Mouse (Mus musculus) heart, postnatal 0 days (tissue): ENCODE measurements around the gene Ric8b.

ENCODE experiments used
- CTCF ChIP-seq: IDR thresholded peaks from 2 replicates; pipeline ENCODE4 v1.5.1; 2016; ENCODE audit warnings: antibody characterized with exemption, control low read depth, low read depth
- EP300 ChIP-seq: IDR thresholded peaks from 2 replicates; pipeline ENCODE4 v1.6.1; 2016; ENCODE audit warnings: antibody characterized with exemption, low read depth

DNA sequence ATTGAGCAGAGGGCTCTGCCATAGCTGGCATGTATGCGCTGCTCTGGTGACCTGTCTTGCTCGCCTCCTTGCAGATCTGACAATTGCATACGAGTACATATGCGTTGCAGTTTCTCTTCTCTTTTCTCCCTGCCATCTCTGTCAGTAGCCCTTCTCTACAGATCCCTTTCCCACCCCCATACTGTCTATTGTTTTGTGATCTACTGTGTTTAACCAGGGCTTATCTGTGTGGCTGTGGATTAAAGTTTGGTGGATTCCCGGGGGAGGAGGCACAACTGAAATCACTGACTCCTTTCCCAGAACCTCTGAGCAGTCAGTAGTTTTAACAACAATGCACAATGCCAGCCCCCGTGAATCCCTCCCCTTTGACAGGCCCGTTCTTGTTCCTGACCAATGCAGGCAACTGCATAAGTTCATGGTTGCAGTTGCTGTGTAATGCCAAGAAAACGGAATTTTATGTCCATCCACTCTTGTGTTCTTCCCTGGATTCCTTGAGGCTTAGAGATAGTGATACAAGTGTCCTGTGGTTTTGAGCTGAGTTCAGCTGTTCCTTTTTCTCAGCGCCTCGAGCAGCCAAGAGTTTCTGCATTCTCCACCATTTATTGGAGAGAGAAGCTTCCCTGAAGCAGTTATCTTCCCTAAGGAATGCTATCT lies 80.3 kb downstream of the Ric8b start:
- no peak for TF ChIP-seq EP300
- TF ChIP-seq CTCF, result no peak
